Mouse (Mus musculus): ENCODE measurements around the gene Mapk1ip1.

GRCm38 (mm10) chr7:138847316-138848027, 1.4 kb upstream of the Mapk1ip1 start:
- no peak for TF ChIP-seq CTCF (IDR thresholded peaks at IDR 0.05; ENCODE audit: insufficient read depth, low read depth, low read length)
- TF ChIP-seq POLR2A (IDR thresholded peaks at IDR 0.05; ENCODE audit: insufficient read depth, low read depth, low read length): no peak

Data from olfactory bulb, adult 2 months (tissue).